Mouse (Mus musculus) G1E (cell line): ENCODE data around the gene Hspa2. TPM values are rescaled to one million over a fixed set of nuclear protein-coding genes. Genes with fewer than 3 reads are reported as not detected.

ENCODE experiments used
- ATAC-seq: 2 replicates; pipeline ENCODE4 v1.8.0; 2016; ENCODE audit warnings: mild to moderate bottlenecking; ENCODE audit not compliant: insufficient number of reproducible peaks, poor library complexity, low FRiP score, severe bottlenecking; ENCODE audit errors: extremely low read depth
- DNase-seq: peaks from one replicate; pipeline ENCODE4 v3.0.0; 2012; ENCODE audit warnings: low spot score
- H3K27me3 ChIP-seq: 2 replicates; pipeline ENCODE4 v1.6.1; 2012; ENCODE audit warnings: mild to moderate bottlenecking, low read length, inconsistent platforms; ENCODE audit not compliant: insufficient read depth
- H3K36me3 ChIP-seq: replicated peaks from 2 replicates; pipeline ENCODE3; 2012; ENCODE audit warnings: mild to moderate bottlenecking, inconsistent platforms
- H3K4me1 ChIP-seq: 2 replicates; pipeline ENCODE4 v1.6.1; 2012; ENCODE audit warnings: low read depth, low read length, inconsistent platforms, mixed read lengths; ENCODE audit not compliant: insufficient read depth
- H3K4me3 ChIP-seq: 2 replicates; pipeline ENCODE4 v1.5.1; 2012; ENCODE audit warnings: low read depth, mild to moderate bottlenecking, inconsistent platforms, low read length, moderate library complexity, mixed read lengths
- H3K9me3 ChIP-seq: replicated peaks from 2 replicates; pipeline ENCODE4 v1.6.1; 2012; ENCODE audit warnings: inconsistent platforms
- CTCF ChIP-seq: IDR thresholded peaks from 2 replicates; pipeline ENCODE4 v1.5.1; 2012; ENCODE audit warnings: low read depth, low read length, inconsistent platforms, mixed read lengths
- GATA1 ChIP-seq: IDR thresholded peaks from 2 replicates; pipeline ENCODE4 v1.6.1; 2012; ENCODE audit warnings: borderline replicate concordance, low read length, inconsistent platforms, mixed read lengths
- GATA2 ChIP-seq: IDR thresholded peaks from 2 replicates; pipeline ENCODE4 v1.6.1; 2012; ENCODE audit warnings: low read depth, low read length, inconsistent platforms, borderline replicate concordance
- POLR2AphosphoS5 ChIP-seq: IDR thresholded peaks from 2 replicates; pipeline ENCODE4 v1.6.1; 2012; ENCODE audit warnings: low read depth, low read length, inconsistent platforms; ENCODE audit not compliant: insufficient replicate concordance
- TAL1 ChIP-seq: conservative IDR thresholded peaks from 2 replicates; pipeline ENCODE4 v1.6.1; 2012; ENCODE audit warnings: low read depth, low read length, inconsistent platforms, mixed read lengths
- polyA plus RNA-seq: library from polyadenylated mRNA; stranded (reverse); fragments of >175 nt; gene quantifications from 2 replicates; pipeline ENCODE4 v1.2.3, GENCODE M21; 2012
- total RNA-seq, 2 experiments: library from RNA; stranded (forward) in 1 of 2; stranded (reverse) in 1 of 2; fragments of 200-1000 nt in 1 of 2; fragments of >200 nt in 1 of 2; fragmentation: Nextera tagmentation in 1 of 2; gene quantifications; 2 replicates each; pipeline ENCODE4 v1.2.3; 2014 to 2017

The Hspa2 gene
- total and polyA plus RNA-seq, 3 experiments, result 7.3 to 12.0 (median 11.3) TPM

GRCm38 (mm10) chr12:76368201-76368789 lies 35.7 kb upstream of the Hspa2 start:
- TF ChIP-seq GATA1 (no peak), TAL1 (no peak), GATA2 (no peak), POLR2AphosphoS5 (no peak), CTCF (no peak)
- H3K27me3 ChIP-seq, result no peaks in the 10 kb centered on the region
- no peak for ATAC-seq
- DNase-seq, result no peak
- H3K9me3 ChIP-seq, result no peaks in the 10 kb centered on the region
- H3K4me1 ChIP-seq, result peaks cover 73% of the 10 kb centered on the region
- peaks cover 41% of the 10 kb centered on the region for H3K36me3 ChIP-seq
- peak overlapping the region; percentile 91 for H3K4me3 ChIP-seq

DNA sequence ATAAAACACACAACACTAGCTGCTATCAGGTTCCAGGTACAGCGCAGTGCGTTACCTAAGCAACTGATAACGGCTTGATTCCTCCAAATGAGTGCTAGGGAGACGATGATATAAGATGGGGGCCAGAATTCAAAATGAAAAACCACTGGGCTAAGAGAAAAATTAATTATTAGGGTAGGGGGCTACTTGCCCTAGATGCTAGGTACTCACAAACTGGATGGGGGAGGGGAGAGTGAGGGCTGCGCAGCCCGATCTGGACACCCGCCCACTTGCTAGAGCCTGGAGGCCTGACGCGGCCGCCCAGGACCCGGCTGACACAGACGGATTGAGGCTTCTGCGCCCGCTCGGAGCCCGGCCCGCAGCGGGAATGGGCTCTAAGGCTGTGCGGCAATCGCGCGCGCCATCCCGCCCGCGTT lies 35.2 kb upstream of the Hspa2 start:
- Histone ChIP-seq H3K36me3 (peaks cover 38% of the 10 kb centered on the region), H3K27me3 (no peaks in the 10 kb centered on the region), H3K9me3 (no peaks in the 10 kb centered on the region), H3K4me1 (peaks cover 74% of the 10 kb centered on the region), H3K4me3 (peak overlapping the region; percentile 91)
- peak; percentile 53 for DNase-seq
- TF ChIP-seq TAL1 (no peak), CTCF (no peak), POLR2AphosphoS5 (no peak), GATA1 (no peak), GATA2 (no peak)
- no peak for ATAC-seq

DNA sequence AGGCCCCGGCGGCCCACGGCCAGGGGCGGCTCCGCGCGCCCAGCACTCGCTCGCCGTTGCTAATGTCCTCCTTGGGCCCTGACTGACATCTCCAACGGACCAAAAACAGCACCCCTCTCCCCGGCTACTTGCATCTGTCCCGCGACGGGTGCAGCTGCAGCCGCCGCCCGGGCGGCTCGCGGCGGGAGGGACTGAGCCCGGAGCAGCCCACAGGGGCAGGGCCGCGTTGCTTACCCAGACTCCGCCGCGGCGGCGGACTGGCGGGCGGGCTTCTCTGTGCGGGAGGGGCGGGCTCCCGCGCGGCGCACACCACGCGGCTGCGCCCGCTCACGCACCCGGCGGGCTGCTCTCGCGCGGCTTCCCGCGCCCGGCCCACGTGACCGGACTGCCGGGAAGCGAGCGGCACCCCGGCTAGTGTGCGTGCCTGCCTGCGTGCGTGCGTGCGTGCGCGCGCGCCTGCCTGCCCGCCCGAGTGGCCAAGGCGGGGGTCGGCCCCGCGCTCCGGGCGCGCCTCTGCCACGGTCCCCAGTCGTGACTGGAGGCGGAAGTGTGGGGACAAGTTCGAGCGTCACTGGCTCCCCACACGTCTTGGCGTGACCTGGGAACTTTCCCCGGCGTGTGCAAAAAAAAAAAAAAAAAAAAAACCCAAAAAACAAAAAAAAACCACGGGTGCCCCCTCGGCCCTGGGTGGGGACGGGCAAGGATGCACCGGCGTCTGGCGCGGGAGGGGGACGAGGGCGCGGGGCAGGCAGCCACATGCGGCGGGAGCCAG lies 34.6 kb upstream of the Hspa2 start, which contains the start of gene Zbtb25:
TSS of gene Zbtb25 (minus strand) at position 397 of the 772 bp plus-strand sequence.
- no peaks in the 10 kb centered on the region for H3K9me3 ChIP-seq
- peak; percentile 82 for DNase-seq
- peaks cover 38% of the 10 kb centered on the region for H3K36me3 ChIP-seq
- peaks cover 74% of the 10 kb centered on the region for H3K4me1 ChIP-seq
- TF ChIP-seq TAL1 (no peak), GATA1 (no peak)
- peak within 1 kb of the TSS; percentile 91 for H3K4me3 ChIP-seq
- no peak; the same call in 1 of the 2 replicates for ATAC-seq
- no peaks in the 10 kb centered on the region for H3K27me3 ChIP-seq

- peaks cover 77% of the 10 kb centered on the region for H3K4me1 ChIP-seq
- peaks cover 41% of the 10 kb centered on the region for H3K36me3 ChIP-seq
- H3K27me3 ChIP-seq, result no peaks in the 10 kb centered on the region
- peak; percentile 83 for DNase-seq
- peak; percentile 10; the same call in 1 of the 2 replicates for ATAC-seq
- H3K9me3 ChIP-seq, result no peaks in the 10 kb centered on the region
- peak within 1 kb of the TSS; percentile 91 for H3K4me3 ChIP-seq
- TF ChIP-seq GATA1 (no peak), CTCF (no peak), GATA2 (no peak), TAL1 (no peak), POLR2AphosphoS5 (no peak)
Observed at GRCm38 (mm10) chr12:76369978-76370830, 33.8 kb upstream of the Hspa2 start, which contains the start of gene Zbtb1. Zbtb1 (plus strand) TSS chr12:76370266.

DNA sequence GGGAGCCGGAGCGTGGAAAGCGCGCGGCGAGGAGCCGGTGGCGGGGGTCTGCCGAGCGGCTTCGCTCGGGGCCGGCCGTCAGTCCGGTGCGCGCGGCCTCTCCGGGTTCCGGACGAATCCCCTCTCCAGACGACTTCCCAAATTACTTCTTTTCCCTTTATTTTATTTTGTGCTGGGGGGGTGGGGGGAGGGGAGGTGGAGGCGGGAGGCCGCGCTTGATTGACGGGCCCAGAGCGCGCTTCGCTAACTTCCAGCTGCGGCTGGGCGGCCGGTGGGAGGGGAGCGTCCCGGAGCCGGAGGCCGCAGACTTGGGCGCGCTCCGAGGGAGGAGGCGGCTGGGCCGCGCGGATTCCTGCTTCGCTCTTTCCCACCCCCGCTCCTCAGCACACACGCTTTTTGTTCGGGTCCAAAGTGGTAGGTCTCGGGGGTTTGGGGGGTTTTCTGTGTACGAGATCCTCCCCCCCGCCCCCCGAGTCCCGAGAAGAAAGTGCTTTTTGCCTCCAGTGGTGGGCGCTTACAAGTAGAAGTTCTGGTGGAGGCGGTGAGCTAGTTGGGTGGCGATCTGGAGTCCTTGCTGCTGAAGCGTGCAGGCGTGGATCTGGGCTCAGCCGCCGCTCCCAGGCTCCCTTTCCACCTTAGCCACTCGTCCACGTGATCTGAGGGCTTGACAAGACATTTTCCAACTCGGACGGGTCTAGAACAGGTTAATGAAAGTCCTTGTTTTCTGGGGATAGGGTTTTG lies 33.0 kb upstream of the Hspa2 start:
- peak; percentile 69; the same call in 1 of the 2 replicates for TF ChIP-seq POLR2AphosphoS5
- no peak for TF ChIP-seq CTCF
- H3K9me3 ChIP-seq, result no peaks in the 10 kb centered on the region
- H3K4me1 ChIP-seq, result peaks cover 78% of the 10 kb centered on the region
- DNase-seq (peak; percentile 89), ATAC-seq (peak; percentile 32; the same call in 1 of the 2 replicates)
- H3K27me3 ChIP-seq, result no peaks in the 10 kb centered on the region
- H3K36me3 ChIP-seq, result peaks cover 35% of the 10 kb centered on the region
- H3K4me3 ChIP-seq, result peak overlapping the region; percentile 91

GRCm38 (mm10) chr12:76372046-76372445 lies 31.9 kb upstream of the Hspa2 start:
- no peaks in the 10 kb centered on the region for H3K9me3 ChIP-seq
- peaks cover 78% of the 10 kb centered on the region for H3K4me1 ChIP-seq
- peaks cover 34% of the 10 kb centered on the region for H3K36me3 ChIP-seq
- DNase-seq (no peak), ATAC-seq (no peak)
- TF ChIP-seq GATA2 (no peak), CTCF (no peak)
- peak overlapping the region; percentile 91 for H3K4me3 ChIP-seq
- no peaks in the 10 kb centered on the region for H3K27me3 ChIP-seq
